Mouse (Mus musculus): ENCODE data around the gene Rasgef1b. TPM values are rescaled to one million over a fixed set of nuclear protein-coding genes. Genes with fewer than 3 reads are reported as not detected.

The Rasgef1b gene
- total RNA-seq, 2 experiments from 2014 or later: 0.46 to 3.2 TPM

- ATAC-seq (replicated peaks; ENCODE audit: low FRiP score, low TSS enrichment, poor library complexity, severe bottlenecking): no peak
Measured at GRCm38 (mm10) chr5:99613321-99614118, 115.3 kb downstream of the Rasgef1b start.

GRCm38 (mm10) chr5:99607602-99608001 is 121.3 kb downstream of the Rasgef1b start:
- ATAC-seq (replicated peaks; ENCODE audit: low FRiP score, low TSS enrichment, poor library complexity, severe bottlenecking): no peak

GRCm38 (mm10) chr5:99606164-99606858 is 122.6 kb downstream of the Rasgef1b start:
- no peak for ATAC-seq (replicated peaks; ENCODE audit: low FRiP score, low TSS enrichment, poor library complexity, severe bottlenecking)

GRCm38 (mm10) chr5:99602244-99603023 is 126.4 kb downstream of the Rasgef1b start:
- ATAC-seq (replicated peaks; ENCODE audit: low FRiP score, low TSS enrichment, poor library complexity, severe bottlenecking): no peak

GRCm38 (mm10) chr5:99599376-99599775 is 129.5 kb downstream of the Rasgef1b start:
- ATAC-seq (replicated peaks; ENCODE audit: low FRiP score, low TSS enrichment, poor library complexity, severe bottlenecking): no peak

- ATAC-seq (replicated peaks; ENCODE audit: low FRiP score, low TSS enrichment, poor library complexity, severe bottlenecking): no peak
Measured at GRCm38 (mm10) chr5:99598470-99599110, 130.3 kb downstream of the Rasgef1b start.

- no peak for ATAC-seq (replicated peaks; ENCODE audit: low FRiP score, low TSS enrichment, poor library complexity, severe bottlenecking)
Measured at GRCm38 (mm10) chr5:99597701-99598100, 131.2 kb downstream of the Rasgef1b start.

- ATAC-seq (replicated peaks; ENCODE audit: low FRiP score, low TSS enrichment, poor library complexity, severe bottlenecking): no peak
Measured at GRCm38 (mm10) chr5:99591348-99591747, 137.5 kb downstream of the Rasgef1b start.

GRCm38 (mm10) chr5:99590539-99590938 is 138.3 kb downstream of the Rasgef1b start:
- no peak for ATAC-seq (replicated peaks; ENCODE audit: low FRiP score, low TSS enrichment, poor library complexity, severe bottlenecking)

- no peak for ATAC-seq (replicated peaks; ENCODE audit: low FRiP score, low TSS enrichment, poor library complexity, severe bottlenecking)
Measured at GRCm38 (mm10) chr5:99587994-99588393, 140.9 kb downstream of the Rasgef1b start.

- no peak for ATAC-seq (replicated peaks; ENCODE audit: low FRiP score, low TSS enrichment, poor library complexity, severe bottlenecking)
Measured at GRCm38 (mm10) chr5:99587589-99587988, 141.3 kb downstream of the Rasgef1b start.

- no peak for ATAC-seq (replicated peaks; ENCODE audit: low FRiP score, low TSS enrichment, poor library complexity, severe bottlenecking)
Measured at GRCm38 (mm10) chr5:99586287-99586686, 142.6 kb downstream of the Rasgef1b start.

GRCm38 (mm10) chr5:99585166-99585898 is 143.5 kb downstream of the Rasgef1b start:
- no peak for ATAC-seq (replicated peaks; ENCODE audit: low FRiP score, low TSS enrichment, poor library complexity, severe bottlenecking)

- no peak for ATAC-seq (replicated peaks; ENCODE audit: low FRiP score, low TSS enrichment, poor library complexity, severe bottlenecking)
Measured at GRCm38 (mm10) chr5:99584266-99584665, 144.6 kb downstream of the Rasgef1b start.

- ATAC-seq (replicated peaks; ENCODE audit: low FRiP score, low TSS enrichment, poor library complexity, severe bottlenecking): no peak
Measured at GRCm38 (mm10) chr5:99582055-99582454, 146.8 kb downstream of the Rasgef1b start.

- peak; percentile 93 for ATAC-seq (replicated peaks; ENCODE audit: low FRiP score, low TSS enrichment, poor library complexity, severe bottlenecking)
Measured at GRCm38 (mm10) chr5:99578692-99579091, 150.2 kb downstream of the Rasgef1b start.

GRCm38 (mm10) chr5:99575897-99576296 is 153.0 kb downstream of the Rasgef1b start:
- ATAC-seq (replicated peaks; ENCODE audit: low FRiP score, low TSS enrichment, poor library complexity, severe bottlenecking): no peak

- ATAC-seq (replicated peaks; ENCODE audit: low FRiP score, low TSS enrichment, poor library complexity, severe bottlenecking): no peak
Measured at GRCm38 (mm10) chr5:99564501-99565323, 164.2 kb downstream of the Rasgef1b start.
